Mouse (Mus musculus): Measurements from ENCODE around the gene Map2k5. TPM values are rescaled to one million over a fixed set of nuclear protein-coding genes. Genes with fewer than 3 reads are reported as not detected.

Gene Map2k5
- polyA plus RNA-seq, 1 experiment from 2014 or later: 30.7 TPM

DNA sequence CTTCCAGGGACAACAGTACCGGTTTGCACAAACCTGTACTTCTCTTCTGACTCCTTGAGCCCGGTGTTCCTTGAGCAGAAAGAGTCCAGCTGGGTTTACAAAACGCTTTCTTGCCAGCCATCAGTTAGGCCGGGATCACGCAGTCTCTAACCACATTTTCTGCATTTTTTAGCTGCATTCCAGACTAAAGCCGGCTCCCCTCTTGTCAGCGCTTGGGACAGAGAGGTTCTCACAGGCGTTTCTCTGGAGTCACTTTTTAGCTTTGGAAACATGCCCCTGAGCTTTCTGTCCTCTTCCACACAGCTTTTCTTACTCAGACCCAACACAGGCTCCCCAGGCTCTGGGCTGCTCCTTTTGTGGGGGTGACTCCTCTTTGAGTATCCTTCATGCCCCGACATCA is 230.4 kb downstream of the Map2k5 start:
- 1% methylated on average over 9 of the region's 9 CpGs for WGBS (ENCODE audit: insufficient replicate concordance)
- Histone ChIP-seq H3K9me3 (replicated peaks; ENCODE audit: control insufficient read depth, low read length) (no peaks in the 10 kb centered on the region), H3K27me3 (ENCODE audit: control insufficient read depth, insufficient read depth, low read length) (peaks cover 100% of the 10 kb centered on the region), H3K27ac (ENCODE audit: low read depth, low read length) (no peak overlapping the region), H3K4me3 (ENCODE audit: low read depth, low read length) (no peak overlapping the region), H3K9ac (ENCODE audit: low read depth, low read length) (no peak overlapping the region), H3K4me1 (ENCODE audit: control insufficient read depth, insufficient read depth, low read length) (peaks cover 25% of the 10 kb centered on the region), H3K36me3 (ENCODE audit: control insufficient read depth, insufficient read depth, low read length) (no peaks in the 10 kb centered on the region), H3K4me2 (no peak overlapping the region; the same call in 1 of the 2 replicates)
- no peak for ATAC-seq (replicated peaks; ENCODE audit: insufficient number of reproducible peaks, low FRiP score, low TSS enrichment)

GRCm38 (mm10) chr9:63146856-63147274 is 230.8 kb downstream of the Map2k5 start:
- no peak overlapping the region for H3K27ac ChIP-seq (ENCODE audit: low read depth, low read length)
- H3K9me3 ChIP-seq (replicated peaks; ENCODE audit: control insufficient read depth, low read length): no peaks in the 10 kb centered on the region
- peak overlapping the region; percentile 32 for H3K4me3 ChIP-seq (ENCODE audit: low read depth, low read length)
- peaks cover 100% of the 10 kb centered on the region for H3K27me3 ChIP-seq (ENCODE audit: control insufficient read depth, insufficient read depth, low read length)
- H3K4me1 ChIP-seq (ENCODE audit: control insufficient read depth, insufficient read depth, low read length): peaks cover 25% of the 10 kb centered on the region
- ATAC-seq (replicated peaks; ENCODE audit: insufficient number of reproducible peaks, low FRiP score, low TSS enrichment): no peak
- under 1% methylated on average over 20 of the region's 20 CpGs for WGBS (ENCODE audit: insufficient replicate concordance)
- H3K36me3 ChIP-seq (ENCODE audit: control insufficient read depth, insufficient read depth, low read length): no peaks in the 10 kb centered on the region
- H3K9ac ChIP-seq (ENCODE audit: low read depth, low read length): no peak overlapping the region
- peak overlapping the region; percentile 57 for H3K4me2 ChIP-seq

DNA sequence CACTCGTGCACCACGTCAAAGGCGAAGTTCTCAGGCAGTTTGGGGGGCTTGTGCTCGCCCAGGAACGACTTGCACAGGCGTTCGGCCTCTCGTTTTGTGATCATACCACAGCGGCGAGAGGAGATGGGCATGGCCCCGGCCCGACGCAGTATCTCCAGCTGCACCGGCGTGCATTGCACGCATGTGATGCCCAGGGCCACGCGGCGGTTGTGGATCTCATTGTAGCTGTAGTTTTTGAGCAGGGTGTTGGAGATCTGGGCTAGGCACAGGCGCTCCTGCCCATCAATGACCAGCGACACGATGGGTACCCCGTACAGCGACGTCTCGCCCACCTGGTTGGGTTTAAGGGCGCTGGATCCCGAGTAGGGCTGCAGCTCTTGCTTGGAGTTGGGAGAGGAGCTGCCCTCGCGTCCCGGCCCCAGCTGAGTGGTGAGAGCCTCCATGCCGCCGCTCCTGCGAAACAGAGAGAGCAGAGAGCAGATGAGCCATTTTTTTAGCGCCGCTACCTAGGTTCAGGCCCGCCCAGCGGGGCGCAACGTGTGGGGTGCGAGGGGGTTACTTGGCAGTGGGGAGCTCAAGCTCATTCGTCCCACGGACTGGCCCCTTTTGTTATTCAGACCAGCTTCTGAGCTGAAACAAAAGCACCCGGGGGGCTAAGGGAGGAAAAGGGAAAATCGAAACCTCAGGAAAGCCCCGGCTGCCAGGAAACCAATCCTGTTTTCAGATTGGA is 231.4 kb downstream of the Map2k5 start:
- peak overlapping the region; percentile 57 for H3K4me2 ChIP-seq
- H3K4me1 ChIP-seq (ENCODE audit: control insufficient read depth, insufficient read depth, low read length): peaks cover 25% of the 10 kb centered on the region
- H3K36me3 ChIP-seq (ENCODE audit: control insufficient read depth, insufficient read depth, low read length): no peaks in the 10 kb centered on the region
- no peak for ATAC-seq (replicated peaks; ENCODE audit: insufficient number of reproducible peaks, low FRiP score, low TSS enrichment)
- H3K9me3 ChIP-seq (replicated peaks; ENCODE audit: control insufficient read depth, low read length): no peaks in the 10 kb centered on the region
- peaks cover 100% of the 10 kb centered on the region for H3K27me3 ChIP-seq (ENCODE audit: control insufficient read depth, insufficient read depth, low read length)
- H3K4me3 ChIP-seq (ENCODE audit: low read depth, low read length): peak overlapping the region; percentile 32
- no peak overlapping the region for H3K27ac ChIP-seq (ENCODE audit: low read depth, low read length)
- WGBS (ENCODE audit: insufficient replicate concordance): under 1% methylated on average over 46 of the region's 46 CpGs
- no peak overlapping the region for H3K9ac ChIP-seq (ENCODE audit: low read depth, low read length)

GRCm38 (mm10) chr9:63145249-63146125 is 232.2 kb downstream of the Map2k5 start:
- 3% methylated on average over 73 of the region's 73 CpGs for WGBS (ENCODE audit: insufficient replicate concordance)
- no peak for ATAC-seq (replicated peaks; ENCODE audit: insufficient number of reproducible peaks, low FRiP score, low TSS enrichment)
- Histone ChIP-seq H3K9ac (ENCODE audit: low read depth, low read length) (no peak overlapping the region), H3K9me3 (replicated peaks; ENCODE audit: control insufficient read depth, low read length) (no peaks in the 10 kb centered on the region), H3K36me3 (ENCODE audit: control insufficient read depth, insufficient read depth, low read length) (no peaks in the 10 kb centered on the region), H3K4me1 (ENCODE audit: control insufficient read depth, insufficient read depth, low read length) (peaks cover 25% of the 10 kb centered on the region), H3K4me2 (peak overlapping the region; percentile 57), H3K4me3 (ENCODE audit: low read depth, low read length) (peak overlapping the region; percentile 32), H3K27me3 (ENCODE audit: control insufficient read depth, insufficient read depth, low read length) (peaks cover 100% of the 10 kb centered on the region), H3K27ac (ENCODE audit: low read depth, low read length) (no peak overlapping the region)

DNA sequence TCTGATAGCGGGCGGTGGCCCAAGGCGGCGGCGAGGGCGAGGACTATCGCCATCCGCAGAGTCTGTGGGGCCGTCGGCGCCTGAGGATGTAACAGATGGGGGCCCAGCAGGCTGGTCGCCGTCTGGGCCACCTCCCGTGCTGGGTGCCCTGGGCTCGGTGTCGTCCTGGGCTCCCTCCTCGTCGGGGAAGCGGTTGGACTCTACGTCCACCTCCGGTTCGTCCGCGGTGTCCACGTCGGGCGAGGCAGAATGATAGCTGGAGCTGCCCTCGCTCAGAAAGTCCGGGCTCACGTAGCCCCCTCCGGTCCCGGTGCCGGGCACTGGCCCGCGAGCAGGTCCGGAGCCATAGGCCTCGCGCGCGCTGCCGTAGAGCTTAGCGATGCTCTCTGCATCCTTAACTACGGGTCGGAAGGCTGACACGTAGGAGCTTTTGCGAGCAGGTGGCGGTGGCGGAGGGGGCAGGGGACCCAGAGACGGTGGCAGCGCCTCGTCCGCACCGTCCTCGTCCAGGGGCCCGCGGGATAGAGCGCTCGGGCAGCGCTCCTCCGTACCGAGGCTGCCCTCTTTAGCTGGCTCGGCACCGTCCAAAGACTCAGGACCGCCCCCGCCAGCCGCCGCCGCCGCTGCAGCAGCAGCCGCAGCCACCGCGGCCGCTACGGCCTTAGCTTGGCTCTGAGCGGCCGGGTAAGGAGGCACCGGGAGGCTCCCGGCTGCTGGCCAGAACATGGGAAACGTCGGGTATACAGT is 233.0 kb downstream of the Map2k5 start:
- no peaks in the 10 kb centered on the region for H3K36me3 ChIP-seq (ENCODE audit: control insufficient read depth, insufficient read depth, low read length)
- no peak overlapping the region for H3K9ac ChIP-seq (ENCODE audit: low read depth, low read length)
- ATAC-seq (replicated peaks; ENCODE audit: insufficient number of reproducible peaks, low FRiP score, low TSS enrichment): no peak
- no peak overlapping the region for H3K27ac ChIP-seq (ENCODE audit: low read depth, low read length)
- peaks cover 100% of the 10 kb centered on the region for H3K27me3 ChIP-seq (ENCODE audit: control insufficient read depth, insufficient read depth, low read length)
- no peaks in the 10 kb centered on the region for H3K9me3 ChIP-seq (replicated peaks; ENCODE audit: control insufficient read depth, low read length)
- peak overlapping the region; percentile 32 for H3K4me3 ChIP-seq (ENCODE audit: low read depth, low read length)
- H3K4me1 ChIP-seq (ENCODE audit: control insufficient read depth, insufficient read depth, low read length): peaks cover 25% of the 10 kb centered on the region
- H3K4me2 ChIP-seq: peak overlapping the region; percentile 57
- WGBS (ENCODE audit: insufficient replicate concordance): 1% methylated on average over 78 of the region's 80 CpGs

DNA sequence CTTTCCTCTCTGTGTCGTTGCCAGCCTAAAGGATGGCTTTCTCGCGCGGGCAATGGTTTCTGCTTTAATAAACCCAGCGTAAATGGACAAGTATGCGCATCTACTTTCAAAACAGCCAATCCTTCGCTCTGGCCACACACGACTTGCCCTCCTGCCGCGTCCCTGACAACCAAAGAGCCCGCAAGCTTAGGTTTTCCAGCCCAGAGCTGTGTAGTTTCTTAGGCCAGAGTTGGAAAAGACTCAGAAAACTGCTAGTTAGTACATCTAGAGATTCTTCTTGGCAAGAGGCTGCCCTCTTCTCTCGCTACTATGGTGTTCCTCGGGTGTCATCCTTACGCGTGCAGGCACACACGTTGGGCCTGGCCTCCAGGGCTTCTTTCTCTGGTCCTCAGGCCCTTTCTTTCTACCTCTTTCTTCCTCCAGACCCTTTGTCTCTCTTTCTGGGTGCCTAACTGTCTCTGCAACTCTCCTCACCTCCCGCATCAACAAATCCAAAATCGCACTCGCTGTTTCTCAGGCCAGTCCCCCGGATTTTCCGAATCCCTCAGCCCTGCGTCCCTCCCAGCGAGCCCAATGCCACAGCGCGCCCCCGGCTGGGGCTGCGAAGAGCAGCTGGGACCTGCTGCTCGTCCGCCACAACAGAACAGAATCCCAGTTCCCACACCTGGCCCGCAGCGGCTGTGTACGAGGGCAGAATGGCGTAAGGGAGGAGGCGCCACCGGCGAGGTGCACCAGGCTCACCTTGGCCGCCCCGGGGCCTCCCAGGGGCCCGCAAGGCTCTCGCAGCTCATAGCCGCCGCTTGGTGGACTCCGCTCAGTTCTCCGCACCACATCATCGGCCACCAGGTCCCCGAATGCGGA is 233.8 kb downstream of the Map2k5 start:
- ATAC-seq (replicated peaks; ENCODE audit: insufficient number of reproducible peaks, low FRiP score, low TSS enrichment): no peak
- H3K27ac ChIP-seq (ENCODE audit: low read depth, low read length): no peak overlapping the region
- H3K27me3 ChIP-seq (ENCODE audit: control insufficient read depth, insufficient read depth, low read length): peaks cover 100% of the 10 kb centered on the region
- H3K9me3 ChIP-seq (replicated peaks; ENCODE audit: control insufficient read depth, low read length): no peaks in the 10 kb centered on the region
- peak overlapping the region; percentile 28; the same call in 1 of the 2 replicates for H3K4me3 ChIP-seq (ENCODE audit: low read depth, low read length)
- peak overlapping the region; percentile 29 for H3K4me2 ChIP-seq
- no peak overlapping the region for H3K9ac ChIP-seq (ENCODE audit: low read depth, low read length)
- peaks cover 21% of the 10 kb centered on the region for H3K4me1 ChIP-seq (ENCODE audit: control insufficient read depth, insufficient read depth, low read length)
- WGBS (ENCODE audit: insufficient replicate concordance): 1% methylated on average over 47 of the region's 47 CpGs
- no peaks in the 10 kb centered on the region for H3K36me3 ChIP-seq (ENCODE audit: control insufficient read depth, insufficient read depth, low read length)

DNA sequence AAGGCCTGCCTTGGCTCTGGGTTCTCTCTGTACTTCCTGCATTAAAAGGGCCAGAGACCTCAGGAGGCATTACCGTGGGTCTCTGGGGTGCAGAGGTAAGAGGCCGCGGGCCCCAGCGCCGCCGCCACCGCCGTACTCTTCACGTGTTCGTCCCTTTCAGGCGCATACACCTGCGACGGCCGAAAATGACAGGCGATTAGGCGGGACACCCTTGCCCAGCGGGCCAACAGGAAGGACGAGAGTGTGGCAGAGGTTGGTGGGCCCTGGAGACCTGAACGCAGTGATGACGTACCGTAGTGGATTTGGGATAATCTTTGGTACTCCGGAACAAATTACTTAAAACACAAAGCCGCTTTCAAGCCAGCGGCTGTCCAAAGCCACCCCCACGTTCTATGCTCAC is 234.5 kb downstream of the Map2k5 start:
- 2% methylated on average over 25 of the region's 25 CpGs for WGBS (ENCODE audit: insufficient replicate concordance)
- H3K36me3 ChIP-seq (ENCODE audit: control insufficient read depth, insufficient read depth, low read length): no peaks in the 10 kb centered on the region
- H3K27ac ChIP-seq (ENCODE audit: low read depth, low read length): no peak overlapping the region
- no peaks in the 10 kb centered on the region for H3K9me3 ChIP-seq (replicated peaks; ENCODE audit: control insufficient read depth, low read length)
- H3K4me2 ChIP-seq: peak overlapping the region; percentile 29
- H3K9ac ChIP-seq (ENCODE audit: low read depth, low read length): no peak overlapping the region
- peak overlapping the region; percentile 0; the same call in 1 of the 2 replicates for H3K4me3 ChIP-seq (ENCODE audit: low read depth, low read length)
- no peak for ATAC-seq (replicated peaks; ENCODE audit: insufficient number of reproducible peaks, low FRiP score, low TSS enrichment)
- H3K4me1 ChIP-seq (ENCODE audit: control insufficient read depth, insufficient read depth, low read length): peaks cover 20% of the 10 kb centered on the region
- peaks cover 100% of the 10 kb centered on the region for H3K27me3 ChIP-seq (ENCODE audit: control insufficient read depth, insufficient read depth, low read length)
